Mouse (Mus musculus): ENCODE measurements around the gene Fbxw21. TPM values are rescaled to one million over a fixed set of nuclear protein-coding genes. Genes with fewer than 3 reads are reported as not detected.
"Not testable (repeated sequence)": the region's sequence is repeated elsewhere in the genome, so short reads cannot be mapped to it uniquely, and the experiment has no call there.

The Fbxw21 gene
- polyA plus RNA-seq (2014; fragmentation: Nextera tagmentation; extraction: Ambion mirVana), result not detected in 2 replicates

DNA sequence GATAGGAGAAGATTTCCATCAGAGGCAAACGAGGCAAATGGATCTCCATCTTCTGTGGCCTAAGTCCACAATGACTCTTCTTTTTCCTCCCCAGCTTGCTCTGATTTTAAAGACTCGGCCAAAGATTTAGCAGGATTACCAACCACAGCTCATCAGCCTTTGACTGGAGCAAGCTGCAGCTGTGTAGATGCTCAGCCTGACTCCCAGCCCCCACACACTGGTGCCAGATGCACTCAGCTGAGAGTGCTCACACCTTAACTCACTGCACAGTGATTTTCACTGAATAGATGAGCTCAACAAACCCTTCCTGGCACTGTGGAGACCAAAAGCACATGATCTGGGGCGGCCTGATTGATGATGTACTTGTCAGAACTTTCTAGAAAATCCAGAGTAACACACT, at the start of gene Fbxw21:
TSS of gene Fbxw21 (minus strand) at position 101 of the 400 bp plus-strand sequence.
- H3K36me3 ChIP-seq (ENCODE audit: control insufficient read depth, insufficient read depth, low read length), result no peaks in the 10 kb centered on the region
- H3K4me2 ChIP-seq (replicated peaks; ENCODE audit: low read depth, low read length), result no peak within 1 kb of the TSS
- no peak for ATAC-seq (ENCODE audit: insufficient number of reproducible peaks, insufficient read depth, low FRiP score, low read depth)
- H3K9ac ChIP-seq (replicated peaks; ENCODE audit: low read depth, low read length), result no peak within 1 kb of the TSS
- no peaks in the 10 kb centered on the region for H3K9me3 ChIP-seq (ENCODE audit: control insufficient read depth, low read depth, low read length)
- no peak within 1 kb of the TSS for H3K27ac ChIP-seq (ENCODE audit: low read length)
- 77% methylated on average over 3 of the region's 3 CpGs for WGBS
- H3K4me1 ChIP-seq (ENCODE audit: control insufficient read depth, insufficient read depth, low read length), result no peaks in the 10 kb centered on the region
- no peaks in the 10 kb centered on the region for H3K27me3 ChIP-seq (ENCODE audit: control insufficient read depth, insufficient read depth, low read length)
- H3K4me3 ChIP-seq (ENCODE audit: low read depth, low read length), result no peak within 1 kb of the TSS

DNA sequence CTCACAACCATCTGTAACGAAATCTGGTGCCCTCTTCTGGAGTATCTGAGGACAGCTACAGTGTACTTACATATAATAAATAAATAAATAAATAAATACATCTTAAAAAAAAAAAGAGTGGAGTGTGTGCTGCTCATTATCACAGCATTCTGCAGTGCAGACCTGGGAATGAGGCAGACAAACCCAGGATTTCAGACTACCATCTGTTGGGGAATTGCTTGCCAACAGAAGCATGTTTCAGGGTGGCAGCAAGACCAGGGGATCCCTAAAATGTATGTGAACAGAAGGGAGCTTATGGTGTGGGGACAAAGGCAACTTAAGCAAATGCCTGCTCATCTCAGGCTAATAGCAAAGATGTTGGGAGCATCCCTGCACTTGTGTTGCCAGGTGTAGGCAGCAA, 39.5 kb upstream of the Fbxw21 start:
- not testable (repeated sequence) for H3K36me3 ChIP-seq (ENCODE audit: control insufficient read depth, insufficient read depth, low read length); H3K27me3 ChIP-seq (ENCODE audit: control insufficient read depth, insufficient read depth, low read length); H3K4me1 ChIP-seq (ENCODE audit: control insufficient read depth, insufficient read depth, low read length); H3K27ac ChIP-seq (ENCODE audit: low read length); ATAC-seq (ENCODE audit: insufficient number of reproducible peaks, insufficient read depth, low FRiP score, low read depth); H3K9ac ChIP-seq (replicated peaks; ENCODE audit: low read depth, low read length); H3K9me3 ChIP-seq (ENCODE audit: control insufficient read depth, low read depth, low read length); H3K4me2 ChIP-seq (replicated peaks; ENCODE audit: low read depth, low read length); H3K4me3 ChIP-seq (ENCODE audit: low read depth, low read length)
- WGBS, result 61% methylated on average over 1 of the region's 1 CpGs

DNA sequence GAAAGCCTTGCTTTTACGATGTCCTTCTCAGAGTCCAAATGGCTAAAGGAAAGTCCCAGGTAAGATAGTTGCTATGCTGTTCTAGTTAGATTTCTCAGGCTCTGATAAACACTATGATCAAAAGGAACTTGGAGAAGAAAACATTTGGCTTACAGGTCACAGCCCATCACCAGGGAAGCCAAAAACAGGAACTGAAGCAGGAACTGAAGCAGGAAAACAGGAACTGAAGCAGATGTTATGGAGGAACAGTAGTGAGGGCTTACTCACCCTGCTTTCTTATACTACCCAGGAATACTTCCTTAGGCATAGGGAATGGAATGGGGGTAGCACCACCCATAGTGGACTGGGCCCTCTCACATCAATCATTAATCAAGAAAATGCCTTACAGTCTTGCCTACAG, 38.5 kb upstream of the Fbxw21 start:
- Histone ChIP-seq H3K36me3 (ENCODE audit: control insufficient read depth, insufficient read depth, low read length) (no peaks in the 10 kb centered on the region), H3K4me3 (ENCODE audit: low read depth, low read length) (no peak overlapping the region), H3K4me2 (replicated peaks; ENCODE audit: low read depth, low read length) (no peak overlapping the region), H3K9me3 (ENCODE audit: control insufficient read depth, low read depth, low read length) (no peaks in the 10 kb centered on the region), H3K4me1 (ENCODE audit: control insufficient read depth, insufficient read depth, low read length) (no peaks in the 10 kb centered on the region), H3K9ac (replicated peaks; ENCODE audit: low read depth, low read length) (no peak overlapping the region), H3K27ac (ENCODE audit: low read length) (no peak overlapping the region), H3K27me3 (ENCODE audit: control insufficient read depth, insufficient read depth, low read length) (no peaks in the 10 kb centered on the region)
- ATAC-seq (ENCODE audit: insufficient number of reproducible peaks, insufficient read depth, low FRiP score, low read depth), result no peak
- WGBS, result 98% methylated on average over 1 of the region's 1 CpGs

DNA sequence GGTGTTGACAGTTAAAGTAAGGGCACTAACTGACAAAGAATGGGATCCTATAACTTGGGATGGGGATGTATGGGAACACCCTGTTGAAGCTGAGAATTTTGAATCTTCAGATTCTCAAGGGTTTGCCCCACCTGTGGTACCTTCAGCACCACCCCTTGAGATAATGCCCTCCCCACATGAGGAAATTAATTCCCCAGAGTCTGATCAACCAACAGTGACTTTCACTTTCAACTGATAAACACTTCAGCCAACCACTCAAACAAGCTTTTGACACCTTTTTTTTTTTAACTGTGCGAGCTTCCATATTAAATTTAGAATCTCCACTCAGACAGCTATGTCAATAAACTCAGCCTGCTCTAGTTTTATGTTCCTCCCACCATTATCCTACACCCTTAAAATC, 37.5 kb upstream of the Fbxw21 start:
- no peaks in the 10 kb centered on the region for H3K4me1 ChIP-seq (ENCODE audit: control insufficient read depth, insufficient read depth, low read length)
- WGBS, result 54% methylated on average over 1 of the region's 1 CpGs

DNA sequence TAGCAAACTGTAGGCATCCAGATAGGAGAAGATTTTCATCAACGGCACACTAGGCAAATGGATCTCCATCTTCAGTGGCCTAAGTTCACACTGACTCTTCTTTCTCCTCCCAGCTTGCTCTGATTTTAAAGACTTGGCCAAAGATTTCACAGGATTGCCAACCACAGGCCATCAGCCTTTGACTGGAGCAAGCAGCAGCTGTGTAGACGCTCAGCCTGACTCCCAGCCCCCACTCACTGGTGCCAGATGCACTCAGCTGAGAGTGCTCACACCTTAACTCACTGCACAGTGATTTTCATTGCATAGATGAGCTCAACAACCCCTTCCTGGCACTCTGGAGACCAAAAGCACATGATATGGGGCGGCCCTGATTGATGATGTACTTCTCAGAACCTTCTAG, 34.0 kb upstream of the Fbxw21 start, which contains the start of gene Fbxw13:
TSS of gene Fbxw13 (minus strand) at position 101 of the 400 bp plus-strand sequence.
- not testable (repeated sequence) for ATAC-seq (ENCODE audit: insufficient number of reproducible peaks, insufficient read depth, low FRiP score, low read depth); H3K9me3 ChIP-seq (ENCODE audit: control insufficient read depth, low read depth, low read length); H3K4me2 ChIP-seq (replicated peaks; ENCODE audit: low read depth, low read length); H3K27ac ChIP-seq (ENCODE audit: low read length); H3K4me3 ChIP-seq (ENCODE audit: low read depth, low read length); H3K36me3 ChIP-seq (ENCODE audit: control insufficient read depth, insufficient read depth, low read length); H3K4me1 ChIP-seq (ENCODE audit: control insufficient read depth, insufficient read depth, low read length); H3K27me3 ChIP-seq (ENCODE audit: control insufficient read depth, insufficient read depth, low read length); H3K9ac ChIP-seq (replicated peaks; ENCODE audit: low read depth, low read length)
- 79% methylated on average over 3 of the region's 3 CpGs for WGBS

More for the DNA sequence above, 37.5 kb upstream of the Fbxw21 start:
- Histone ChIP-seq H3K27me3 (ENCODE audit: control insufficient read depth, insufficient read depth, low read length) (no peaks in the 10 kb centered on the region), H3K4me2 (replicated peaks; ENCODE audit: low read depth, low read length) (no peak overlapping the region), H3K9me3 (ENCODE audit: control insufficient read depth, low read depth, low read length) (no peaks in the 10 kb centered on the region), H3K4me3 (ENCODE audit: low read depth, low read length) (no peak overlapping the region), H3K9ac (replicated peaks; ENCODE audit: low read depth, low read length) (no peak overlapping the region), H3K27ac (ENCODE audit: low read length) (no peak overlapping the region), H3K36me3 (ENCODE audit: control insufficient read depth, insufficient read depth, low read length) (no peaks in the 10 kb centered on the region)
- no peak for ATAC-seq (ENCODE audit: insufficient number of reproducible peaks, insufficient read depth, low FRiP score, low read depth)

DNA sequence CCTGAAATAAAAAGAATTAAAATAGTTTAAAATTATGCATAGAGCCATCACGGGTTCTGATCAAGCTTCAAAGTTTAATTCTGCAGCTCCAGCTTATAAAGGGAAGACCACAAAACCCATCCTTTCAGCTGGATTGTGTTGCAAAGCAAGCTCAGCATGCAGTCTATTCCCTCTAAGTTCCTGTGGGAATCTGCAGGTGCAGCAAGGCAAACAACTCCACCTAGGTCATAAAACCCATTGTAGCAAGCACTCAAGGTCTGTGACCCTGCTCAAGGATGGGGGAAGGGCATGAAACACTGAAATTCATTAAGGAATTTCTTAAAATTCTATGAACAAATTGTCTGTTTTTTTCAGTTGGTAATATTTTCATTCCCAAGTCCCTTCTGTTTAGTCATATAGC, 15.4 kb upstream of the Fbxw21 start:
- Histone ChIP-seq H3K9me3 (ENCODE audit: control insufficient read depth, low read depth, low read length) (no peaks in the 10 kb centered on the region), H3K36me3 (ENCODE audit: control insufficient read depth, insufficient read depth, low read length) (no peaks in the 10 kb centered on the region), H3K4me1 (ENCODE audit: control insufficient read depth, insufficient read depth, low read length) (no peaks in the 10 kb centered on the region), H3K4me2 (replicated peaks; ENCODE audit: low read depth, low read length) (no peak overlapping the region), H3K9ac (replicated peaks; ENCODE audit: low read depth, low read length) (no peak overlapping the region), H3K27me3 (ENCODE audit: control insufficient read depth, insufficient read depth, low read length) (no peaks in the 10 kb centered on the region), H3K27ac (ENCODE audit: low read length) (no peak overlapping the region), H3K4me3 (ENCODE audit: low read depth, low read length) (no peak overlapping the region)
- no peak for ATAC-seq (ENCODE audit: insufficient number of reproducible peaks, insufficient read depth, low FRiP score, low read depth)
- WGBS, result 97% methylated on average over 1 of the region's 1 CpGs

DNA sequence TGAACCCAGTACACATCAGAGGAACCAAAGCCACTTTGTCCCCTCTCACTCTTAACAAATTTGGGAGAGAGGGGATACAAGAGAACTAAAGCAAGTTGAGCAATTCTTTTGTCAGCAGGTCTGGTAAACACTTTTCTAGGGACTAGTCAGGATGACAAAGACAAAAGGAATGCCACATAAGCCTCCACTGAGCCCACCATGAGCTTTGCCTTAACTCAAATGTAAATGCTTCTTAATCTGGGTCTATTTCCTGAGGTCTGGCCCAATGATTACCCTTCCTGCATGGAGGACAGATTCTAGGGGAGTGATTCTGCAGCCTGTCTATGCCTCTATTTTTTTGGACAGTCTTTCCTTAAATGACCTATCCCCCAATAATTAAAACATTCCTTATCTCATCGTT, 14.5 kb upstream of the Fbxw21 start:
- no peak for ATAC-seq (ENCODE audit: insufficient number of reproducible peaks, insufficient read depth, low FRiP score, low read depth)
- 77% methylated on average over 1 of the region's 1 CpGs for WGBS

DNA sequence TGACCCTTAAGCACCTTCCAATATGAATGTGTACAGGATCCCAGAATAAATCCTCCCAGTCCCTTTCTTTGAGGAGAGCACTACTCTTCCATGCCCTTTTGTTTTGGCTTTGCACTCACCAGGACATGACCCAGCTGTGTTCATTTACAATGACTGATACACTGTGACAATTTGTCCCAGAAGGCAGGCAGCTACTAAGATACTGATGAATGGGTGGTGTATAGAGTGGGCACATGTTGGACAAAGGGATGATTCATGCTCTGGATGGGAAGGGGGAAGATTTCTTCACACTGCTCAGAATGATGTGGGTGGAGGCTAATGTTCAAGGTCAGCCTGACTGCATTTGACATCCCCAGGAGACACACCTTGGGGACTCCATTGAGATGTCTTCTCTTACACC, 5.5 kb upstream of the Fbxw21 start:
- Histone ChIP-seq H3K4me1 (ENCODE audit: control insufficient read depth, insufficient read depth, low read length) (no peaks in the 10 kb centered on the region), H3K27ac (ENCODE audit: low read length) (no peak overlapping the region), H3K9me3 (ENCODE audit: control insufficient read depth, low read depth, low read length) (no peaks in the 10 kb centered on the region), H3K4me2 (replicated peaks; ENCODE audit: low read depth, low read length) (no peak overlapping the region), H3K4me3 (ENCODE audit: low read depth, low read length) (no peak overlapping the region), H3K36me3 (ENCODE audit: control insufficient read depth, insufficient read depth, low read length) (no peaks in the 10 kb centered on the region), H3K9ac (replicated peaks; ENCODE audit: low read depth, low read length) (no peak overlapping the region), H3K27me3 (ENCODE audit: control insufficient read depth, insufficient read depth, low read length) (no peaks in the 10 kb centered on the region)
- ATAC-seq (ENCODE audit: insufficient number of reproducible peaks, insufficient read depth, low FRiP score, low read depth), result no peak

More for the DNA sequence above, 14.5 kb upstream of the Fbxw21 start:
- H3K9ac ChIP-seq (replicated peaks; ENCODE audit: low read depth, low read length), result no peak overlapping the region
- no peak overlapping the region for H3K4me2 ChIP-seq (replicated peaks; ENCODE audit: low read depth, low read length)
- no peaks in the 10 kb centered on the region for H3K36me3 ChIP-seq (ENCODE audit: control insufficient read depth, insufficient read depth, low read length)
- no peaks in the 10 kb centered on the region for H3K27me3 ChIP-seq (ENCODE audit: control insufficient read depth, insufficient read depth, low read length)
- no peak overlapping the region for H3K4me3 ChIP-seq (ENCODE audit: low read depth, low read length)
- H3K27ac ChIP-seq (ENCODE audit: low read length), result no peak overlapping the region
- H3K9me3 ChIP-seq (ENCODE audit: control insufficient read depth, low read depth, low read length), result no peaks in the 10 kb centered on the region
- no peaks in the 10 kb centered on the region for H3K4me1 ChIP-seq (ENCODE audit: control insufficient read depth, insufficient read depth, low read length)

DNA sequence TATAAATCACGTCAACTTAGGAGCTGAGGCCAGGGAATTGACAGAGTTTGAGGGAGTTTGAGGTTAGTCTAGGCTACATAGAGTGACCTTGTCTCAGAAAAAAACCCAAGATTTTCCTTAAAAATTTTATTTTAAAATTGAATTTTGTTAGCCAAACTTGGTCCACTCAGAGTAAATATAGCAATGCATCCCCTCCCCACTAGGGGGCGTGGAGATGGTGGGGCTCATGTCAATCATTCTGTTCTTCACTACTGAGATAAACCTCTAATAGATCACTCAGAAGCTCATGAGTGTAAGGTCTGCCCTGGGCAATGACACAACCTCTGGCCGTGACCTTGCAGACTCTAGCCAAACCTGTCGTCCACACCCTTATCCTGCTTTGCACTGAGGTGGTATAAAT, 21.4 kb downstream of the Fbxw21 start:
- not testable (repeated sequence) for ATAC-seq (ENCODE audit: insufficient number of reproducible peaks, insufficient read depth, low FRiP score, low read depth); H3K27ac ChIP-seq (ENCODE audit: low read length); H3K36me3 ChIP-seq (ENCODE audit: control insufficient read depth, insufficient read depth, low read length); H3K4me1 ChIP-seq (ENCODE audit: control insufficient read depth, insufficient read depth, low read length); H3K27me3 ChIP-seq (ENCODE audit: control insufficient read depth, insufficient read depth, low read length); H3K4me3 ChIP-seq (ENCODE audit: low read depth, low read length); H3K9me3 ChIP-seq (ENCODE audit: control insufficient read depth, low read depth, low read length); H3K9ac ChIP-seq (replicated peaks; ENCODE audit: low read depth, low read length); H3K4me2 ChIP-seq (replicated peaks; ENCODE audit: low read depth, low read length)
- WGBS, result 64% methylated on average over 4 of the region's 4 CpGs
